Mouse (Mus musculus) E14TG2a.4 (cell line): ENCODE data around the gene Tamm41.

Experiments
- H3K27me3 ChIP-seq: 2 replicates; pipeline ENCODE4 v1.6.1; 2014; ENCODE audit warnings: low read length, control low read depth; ENCODE audit not compliant: insufficient read depth
- H3K36me3 ChIP-seq: 2 replicates; pipeline ENCODE4 v1.6.1; 2014; ENCODE audit warnings: low read length, control low read depth; ENCODE audit not compliant: insufficient read depth
- H3K4me1 ChIP-seq: replicated peaks from 2 replicates; pipeline ENCODE4 v1.6.1; 2014; ENCODE audit warnings: low read depth, low read length, control low read depth
- H3K4me3 ChIP-seq: replicated peaks from 2 replicates; pipeline ENCODE4 v1.5.1; 2014; ENCODE audit warnings: mild to moderate bottlenecking, low read length
- H3K9me3 ChIP-seq: 2 replicates; pipeline ENCODE4 v1.6.1; 2014; ENCODE audit warnings: low read length, control low read depth
- CTCF ChIP-seq: conservative IDR thresholded peaks from 2 replicates; pipeline ENCODE4 v1.5.1; 2014; ENCODE audit warnings: low read length
- NANOG ChIP-seq: IDR thresholded peaks from 2 replicates; pipeline ENCODE4 v1.6.1; 2014; ENCODE audit warnings: borderline replicate concordance, low read length, mixed read lengths
- POU5F1 ChIP-seq: IDR thresholded peaks from 2 replicates; pipeline ENCODE4 v1.6.1; 2014; ENCODE audit warnings: low read length, borderline replicate concordance

Tamm41 gene

DNA sequence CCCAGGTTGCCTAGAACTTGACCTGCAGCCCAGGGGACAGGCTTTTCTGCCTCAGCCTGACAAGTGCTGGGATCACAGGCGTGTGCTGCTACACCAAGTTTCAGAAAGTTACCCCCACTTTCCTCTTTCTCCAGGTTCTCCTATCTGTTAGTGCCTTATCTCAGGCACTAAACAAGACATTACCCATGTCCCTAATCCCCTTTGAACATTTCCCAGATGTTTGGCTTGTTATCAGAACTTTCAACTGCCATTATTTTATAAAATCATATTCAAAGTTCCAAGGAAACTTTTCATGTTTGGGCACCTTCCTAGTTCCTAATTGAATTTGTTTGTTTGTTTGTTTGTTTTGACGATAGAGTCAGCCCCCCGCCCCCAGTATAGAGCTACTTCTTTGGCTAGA, 71.9 kb downstream of the Tamm41 start:
- Histone ChIP-seq H3K4me3 (no peak overlapping the region), H3K4me1 (peaks cover 22% of the 10 kb centered on the region), H3K36me3 (no peaks in the 10 kb centered on the region), H3K9me3 (no peaks in the 10 kb centered on the region), H3K27me3 (peaks cover 49% of the 10 kb centered on the region)
- no peak for TF ChIP-seq NANOG
- no peak for TF ChIP-seq POU5F1
- no peak for TF ChIP-seq CTCF

GRCm38 (mm10) chr6:114965396-114965795, 72.3 kb downstream of the Tamm41 start:
- Histone ChIP-seq H3K4me1 (peaks cover 18% of the 10 kb centered on the region), H3K27me3 (peaks cover 51% of the 10 kb centered on the region), H3K9me3 (no peaks in the 10 kb centered on the region), H3K36me3 (no peaks in the 10 kb centered on the region), H3K4me3 (no peak overlapping the region)
- no peak for TF ChIP-seq POU5F1
- no peak for TF ChIP-seq CTCF
- no peak for TF ChIP-seq NANOG

- H3K36me3 ChIP-seq = no peaks in the 10 kb centered on the region
- H3K4me3 ChIP-seq = no peak overlapping the region
- peaks cover 12% of the 10 kb centered on the region for H3K4me1 ChIP-seq
- no peak for TF ChIP-seq NANOG
- TF ChIP-seq CTCF = no peak
- no peak for TF ChIP-seq POU5F1
- H3K9me3 ChIP-seq = no peaks in the 10 kb centered on the region
- peaks cover 43% of the 10 kb centered on the region for H3K27me3 ChIP-seq
Observed at GRCm38 (mm10) chr6:114964235-114964634, 73.4 kb downstream of the Tamm41 start.

DNA sequence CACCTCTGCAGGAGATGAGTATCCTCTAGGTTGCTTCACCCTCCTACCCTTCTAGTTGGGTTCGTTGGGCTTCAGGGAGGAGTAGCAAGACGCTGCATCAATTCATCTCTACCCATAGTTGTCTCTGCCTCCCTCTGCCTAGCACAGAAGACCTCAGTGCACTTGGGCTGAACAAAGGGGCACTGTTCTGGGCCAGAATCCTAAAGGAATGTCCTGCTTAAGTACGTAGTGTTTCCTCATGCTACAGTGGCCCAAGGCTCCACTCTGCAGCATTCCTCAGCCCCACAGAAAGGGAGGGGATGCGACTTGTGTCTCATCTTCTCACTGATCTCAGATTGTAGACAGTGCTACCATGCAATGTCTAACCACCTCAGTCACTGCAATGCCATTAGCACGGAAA, 74.0 kb downstream of the Tamm41 start:
- Histone ChIP-seq H3K27me3 (peaks cover 37% of the 10 kb centered on the region), H3K4me3 (no peak overlapping the region), H3K9me3 (no peaks in the 10 kb centered on the region), H3K36me3 (no peaks in the 10 kb centered on the region), H3K4me1 (peaks cover 18% of the 10 kb centered on the region)
- no peak for TF ChIP-seq CTCF
- no peak for TF ChIP-seq NANOG
- no peak for TF ChIP-seq POU5F1

GRCm38 (mm10) chr6:114961276-114962068, 76.2 kb downstream of the Tamm41 start:
- H3K9me3 ChIP-seq = no peaks in the 10 kb centered on the region

GRCm38 (mm10) chr6:114959012-114959398, 78.7 kb downstream of the Tamm41 start:
- no peaks in the 10 kb centered on the region for H3K36me3 ChIP-seq
- TF ChIP-seq POU5F1 (no peak), CTCF (no peak), NANOG (no peak)
- no peak overlapping the region for H3K4me3 ChIP-seq
- H3K4me1 ChIP-seq = peaks cover 18% of the 10 kb centered on the region
- H3K27me3 ChIP-seq = peaks cover 2% of the 10 kb centered on the region; the same call in 1 of the 2 replicates
- no peaks in the 10 kb centered on the region for H3K9me3 ChIP-seq

More at GRCm38 (mm10) chr6:114961276-114962068, 76.2 kb downstream of the Tamm41 start:
- TF ChIP-seq POU5F1 = no peak
- no peak for TF ChIP-seq CTCF
- TF ChIP-seq NANOG = no peak
- H3K36me3 ChIP-seq = no peaks in the 10 kb centered on the region
- peaks cover 18% of the 10 kb centered on the region for H3K4me1 ChIP-seq
- H3K4me3 ChIP-seq = no peak overlapping the region
- H3K27me3 ChIP-seq = peaks cover 16% of the 10 kb centered on the region; the same call in 1 of the 2 replicates

GRCm38 (mm10) chr6:114958249-114959011, 79.2 kb downstream of the Tamm41 start:
- no peaks in the 10 kb centered on the region for H3K36me3 ChIP-seq
- H3K27me3 ChIP-seq = peaks cover 2% of the 10 kb centered on the region; the same call in 1 of the 2 replicates
- H3K4me3 ChIP-seq = no peak overlapping the region
- no peaks in the 10 kb centered on the region for H3K9me3 ChIP-seq
- TF ChIP-seq NANOG = no peak
- TF ChIP-seq CTCF = no peak
- no peak for TF ChIP-seq POU5F1
- H3K4me1 ChIP-seq = peaks cover 18% of the 10 kb centered on the region

DNA sequence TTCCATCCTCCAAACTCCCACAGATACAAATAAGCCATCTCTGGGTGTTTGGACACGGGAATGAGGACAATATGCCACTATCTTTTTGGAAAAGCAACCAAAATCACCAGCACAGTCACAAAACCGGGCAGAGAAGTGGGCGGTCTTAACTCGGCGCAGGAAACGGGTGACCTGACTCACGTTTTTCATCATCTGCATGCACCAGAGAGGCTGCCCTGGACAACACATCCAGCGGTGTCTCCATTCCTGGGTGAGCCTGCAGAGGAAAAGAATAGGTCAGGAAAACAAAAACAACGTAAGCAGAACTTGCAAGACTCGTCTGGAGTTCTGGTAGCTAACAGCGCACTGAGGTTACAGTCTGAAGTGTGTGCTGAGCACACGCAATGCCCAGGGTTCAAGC, 79.9 kb downstream of the Tamm41 start:
- no peaks in the 10 kb centered on the region for H3K36me3 ChIP-seq
- H3K27me3 ChIP-seq = peaks cover 2% of the 10 kb centered on the region; the same call in 1 of the 2 replicates
- H3K9me3 ChIP-seq = no peaks in the 10 kb centered on the region
- no peak overlapping the region for H3K4me3 ChIP-seq
- H3K4me1 ChIP-seq = peaks cover 18% of the 10 kb centered on the region
- TF ChIP-seq CTCF = no peak
- no peak for TF ChIP-seq POU5F1
- no peak for TF ChIP-seq NANOG
